Comparison of ENCODE assay signal across 16 mouse cellular contexts in genomic region chr2:143735442-143735841, GRCm38 (mm10).
"Had no signal": no experiment of that assay in that cellular context is flagged by ENCODE, and none has a peak within 500 bp of the region (broad histone marks: within the 10 kb centered on the region; RNA-seq: fewer than 3 reads in every experiment).

No protein-coding gene starts in this region.

- H3K4me3 ChIP-seq: neural tube, embryonic 13.5 days; neural tube, embryonic 15.5 days; stomach, embryonic 15.5 days had no signal

- H3K4me1 ChIP-seq: stomach, embryonic 15.5 days had no signal

- H3K27me3 ChIP-seq: neural tube, embryonic 13.5 days; neural tube, embryonic 15.5 days; stomach, embryonic 15.5 days had no signal

- DNase-seq: retina, postnatal 1 day; right cerebral cortex, adult 18-20 months; right cerebral cortex, postnatal 14 days; right cerebral cortex, postnatal 25 days; right cerebral cortex, postnatal 4 days; spleen, adult 18-20 months; thymus, adult 18-20 months; thymus, adult 2 months; thymus, postnatal 14 days; thymus, postnatal 25 days; thymus, postnatal 36 days; thymus, postnatal 4 days had no signal

- H3K4me2 ChIP-seq: neural tube, embryonic 13.5 days; neural tube, embryonic 15.5 days; stomach, embryonic 15.5 days had no signal

- H3K9ac ChIP-seq: neural tube, embryonic 13.5 days; neural tube, embryonic 15.5 days; stomach, embryonic 15.5 days had no signal

- H3K36me3 ChIP-seq: neural tube, embryonic 13.5 days; neural tube, embryonic 15.5 days; stomach, embryonic 15.5 days had no signal

- H3K9me3 ChIP-seq: neural tube, embryonic 13.5 days; neural tube, embryonic 15.5 days; stomach, embryonic 15.5 days had no signal

- H3K27ac ChIP-seq: neural tube, embryonic 13.5 days; neural tube, embryonic 15.5 days; stomach, embryonic 15.5 days; stomach, postnatal 0 days had no signal
